Mouse (Mus musculus): ENCODE results near the gene Smndc1.

DNA sequence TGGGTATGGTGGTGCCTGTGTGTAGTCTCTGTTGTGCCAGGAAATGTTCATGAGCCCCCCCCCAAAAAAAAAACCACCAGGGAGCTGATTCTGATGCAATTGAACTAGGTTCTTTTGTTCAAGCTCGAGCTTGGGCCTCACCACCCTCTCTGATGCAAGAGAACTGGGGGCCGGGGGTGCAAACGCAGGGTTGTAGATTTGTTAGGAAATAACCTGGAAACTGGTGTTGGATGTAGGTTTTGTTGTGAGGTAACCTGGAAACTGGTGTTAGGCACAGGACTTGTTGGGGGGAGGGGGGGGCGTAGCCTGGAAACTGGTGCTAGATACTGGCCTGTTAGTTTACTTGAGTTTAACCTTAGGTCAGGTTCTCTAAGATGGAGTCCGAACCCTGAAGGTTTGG, 1.4 kb upstream of the Smndc1 start:
- TF ChIP-seq CTCF (IDR thresholded peaks at IDR 0.05; ENCODE audit: borderline replicate concordance, insufficient read depth, low read depth, low read length) (no peak), POLR2A (IDR thresholded peaks at IDR 0.05; ENCODE audit: borderline replicate concordance, insufficient read depth, low read length) (no peak)

Measured in cerebellum, adult 2 months (tissue).